Mouse (Mus musculus) G1E (cell line): ENCODE results near the gene Rpl9-ps6.

Experiments
- CTCF ChIP-seq: IDR thresholded peaks from 2 replicates; pipeline ENCODE4 v1.5.1; 2012; ENCODE audit warnings: low read depth, low read length, inconsistent platforms, mixed read lengths
- GATA1 ChIP-seq: IDR thresholded peaks from 2 replicates; pipeline ENCODE4 v1.6.1; 2012; ENCODE audit warnings: borderline replicate concordance, low read length, inconsistent platforms, mixed read lengths
- TAL1 ChIP-seq: conservative IDR thresholded peaks from 2 replicates; pipeline ENCODE4 v1.6.1; 2012; ENCODE audit warnings: low read depth, low read length, inconsistent platforms, mixed read lengths

GRCm38 (mm10) chr19:32498002-32498401, 31.6 kb upstream of the Rpl9-ps6 start:
- TF ChIP-seq CTCF (no peak), GATA1 (no peak), TAL1 (no peak)
